Mouse (Mus musculus) liver, adult 2 months (tissue): ENCODE data around the gene Krtap6-5. TPM values are rescaled to one million over a fixed set of nuclear protein-coding genes. Genes with fewer than 3 reads are reported as not detected.

ENCODE experiments used
- DNase-seq: peaks from one replicate; pipeline ENCODE4 v3.0.0-alpha.2; 2011; ENCODE audit warnings: low read depth, low spot score; ENCODE audit errors: extremely low read depth
- H3K27ac ChIP-seq: fragments of 200-500 bp; replicated peaks from 2 replicates; pipeline ENCODE4 v1.5.1; 2012; ENCODE audit warnings: low read depth, mild to moderate bottlenecking, control low read depth, inconsistent platforms, low read length; ENCODE audit not compliant: insufficient read depth
- H3K27me3 ChIP-seq: fragments of 200-500 bp; 2 replicates; pipeline ENCODE4 v1.6.1; 2012; ENCODE audit warnings: mild to moderate bottlenecking, moderate library complexity, low read length, inconsistent platforms; ENCODE audit not compliant: control insufficient read depth, insufficient read depth
- H3K36me3 ChIP-seq: fragments of 200-500 bp; 2 replicates; pipeline ENCODE4 v1.6.1; 2012; ENCODE audit warnings: low read length, inconsistent platforms; ENCODE audit not compliant: control insufficient read depth, insufficient read depth
- H3K4me1 ChIP-seq: fragments of 200-500 bp; 2 replicates; pipeline ENCODE4 v1.6.1; 2011; ENCODE audit warnings: low read length; ENCODE audit not compliant: control insufficient read depth, insufficient read depth
- H3K4me3 ChIP-seq: fragments of 200-500 bp; 2 replicates; pipeline ENCODE4 v1.5.1; 2011; ENCODE audit warnings: low read depth, mild to moderate bottlenecking, control low read depth, low read length, moderate library complexity; ENCODE audit not compliant: insufficient read depth
- H3K79me2 ChIP-seq: fragments of 200-500 bp; 2 replicates; pipeline ENCODE4 v1.6.1; 2012; ENCODE audit warnings: inconsistent platforms, mild to moderate bottlenecking, low read length, moderate library complexity; ENCODE audit not compliant: control insufficient read depth, insufficient read depth
- H3K9ac ChIP-seq: fragments of 200-500 bp; 2 replicates; pipeline ENCODE4 v1.6.1; 2012; ENCODE audit warnings: low read depth, mild to moderate bottlenecking, control low read depth, inconsistent platforms, low read length
- CTCF ChIP-seq: fragments of 200-500 bp; IDR thresholded peaks from 2 replicates; pipeline ENCODE4 v1.5.1; 2011; ENCODE audit warnings: low read depth, low read length, control low read depth
- POLR2A ChIP-seq: fragments of 200-500 bp; IDR thresholded peaks from 2 replicates; pipeline ENCODE4 v1.6.1; 2011; ENCODE audit warnings: low read length, control low read depth; ENCODE audit not compliant: insufficient read depth; ENCODE audit errors: extremely low read depth
- WGBS: fragments of 180-500 bp; shearing (Covaris S2); methylation state at CpG from one replicate; pipeline ENCODE4 v1.1.7; 2018; 5-methylcytosine and 5-hydroxymethylcytosine counted together
- polyA plus RNA-seq: library from polyadenylated mRNA; depleted of rRNA; stranded (reverse); fragments of >200 nt; gene quantifications from 2 replicates; pipeline ENCODE4 v1.2.3, GENCODE M21; 2012; rRNA removed
- total RNA-seq: library from RNA; depleted of rRNA; stranded (reverse); fragments of >200 nt; gene quantifications from 2 replicates; pipeline ENCODE4 v1.2.3, GENCODE M21; 2014; rRNA removed

Gene Krtap6-5
- total and polyA plus RNA-seq, 2 experiments = not detected

GRCm38 (mm10) chr16:89013973-89014372 is 33.7 kb downstream of the Krtap6-5 start:
- no peaks in the 10 kb centered on the region for H3K4me1 ChIP-seq
- no peak overlapping the region for H3K27ac ChIP-seq
- no peak overlapping the region for H3K4me3 ChIP-seq
- no peak for TF ChIP-seq POLR2A
- no peak for TF ChIP-seq CTCF
- DNase-seq = no peak
- no peaks in the 10 kb centered on the region for H3K79me2 ChIP-seq
- H3K36me3 ChIP-seq = no peaks in the 10 kb centered on the region
- no peak overlapping the region for H3K9ac ChIP-seq
- 92% methylated on average over 3 of the region's 3 CpGs for WGBS
- H3K27me3 ChIP-seq = no peaks in the 10 kb centered on the region

GRCm38 (mm10) chr16:89010659-89011058 is 37.0 kb downstream of the Krtap6-5 start, which contains the start of gene Krtap22-2:
Gene Krtap22-2, minus strand, starts transcription at chr16:89010759.
- Histone ChIP-seq H3K9ac (no peak within 1 kb of the TSS), H3K79me2 (no peaks in the 10 kb centered on the region), H3K27me3 (no peaks in the 10 kb centered on the region), H3K4me1 (no peaks in the 10 kb centered on the region), H3K4me3 (no peak within 1 kb of the TSS), H3K27ac (no peak within 1 kb of the TSS), H3K36me3 (no peaks in the 10 kb centered on the region)
- TF ChIP-seq CTCF (no peak), POLR2A (no peak)
- DNase-seq = no peak
- WGBS = 74% methylated on average over 5 of the region's 5 CpGs

Other genes starting within 250 kb of the Krtap6-5 start
- gene Gm20741, start 235.7 kb downstream of the Krtap6-5 start, total RNA-seq = not detected in 2 replicates
- not detected in 2 replicates for gene Gm20741, start 235.7 kb downstream of the Krtap6-5 start, polyA plus RNA-seq
- not detected in 2 replicates for gene Krtap15, start 227.7 kb downstream of the Krtap6-5 start, total RNA-seq
- not detected in 2 replicates for gene Krtap15, start 227.7 kb downstream of the Krtap6-5 start, polyA plus RNA-seq
- not detected in 2 replicates for gene Krtap14, start 221.7 kb downstream of the Krtap6-5 start, total RNA-seq
- gene Krtap14, start 221.7 kb downstream of the Krtap6-5 start, polyA plus RNA-seq = not detected in 2 replicates
- not detected in 2 replicates for gene Krtap19-1, start 178.5 kb downstream of the Krtap6-5 start, total RNA-seq
- not detected in 2 replicates for gene Krtap19-1, start 178.5 kb downstream of the Krtap6-5 start, polyA plus RNA-seq
- not detected in 2 replicates for gene Krtap19-2, start 173.6 kb downstream of the Krtap6-5 start, total RNA-seq
- gene Krtap19-2, start 173.6 kb downstream of the Krtap6-5 start, polyA plus RNA-seq = not detected in 2 replicates
- not detected in 2 replicates for gene Krtap19-3, start 169.8 kb downstream of the Krtap6-5 start, total RNA-seq
- not detected in 2 replicates for gene Krtap19-3, start 169.8 kb downstream of the Krtap6-5 start, polyA plus RNA-seq
- gene Krtap19-4, start 162.8 kb downstream of the Krtap6-5 start, total RNA-seq = not detected in 2 replicates
- not detected in 2 replicates for gene Krtap19-4, start 162.8 kb downstream of the Krtap6-5 start, polyA plus RNA-seq
- not detected in 2 replicates for gene Krtap19-5, start 151.4 kb downstream of the Krtap6-5 start, total RNA-seq
- gene Krtap19-5, start 151.4 kb downstream of the Krtap6-5 start, polyA plus RNA-seq = not detected in 2 replicates
- gene Krtap19-9b, start 115.6 kb downstream of the Krtap6-5 start, total RNA-seq = not detected in 2 replicates
- gene Krtap19-9b, start 115.6 kb downstream of the Krtap6-5 start, polyA plus RNA-seq = not detected in 2 replicates
- gene Krtap16-3, start 85.0 kb downstream of the Krtap6-5 start, total RNA-seq = not detected in 2 replicates
- not detected in 2 replicates for gene Krtap16-3, start 85.0 kb downstream of the Krtap6-5 start, polyA plus RNA-seq
- gene Krtap22-2, start 37.1 kb downstream of the Krtap6-5 start, total RNA-seq = not detected in 2 replicates
- gene Krtap22-2, start 37.1 kb downstream of the Krtap6-5 start, polyA plus RNA-seq = not detected in 2 replicates
- gene Gm10229, start 32.6 kb downstream of the Krtap6-5 start, total RNA-seq = not detected in 2 replicates
- not detected in 2 replicates for gene Gm10229, start 32.6 kb downstream of the Krtap6-5 start, polyA plus RNA-seq
- not detected in 2 replicates for gene Krtap6-1, start 16.2 kb downstream of the Krtap6-5 start, total RNA-seq
- not detected in 2 replicates for gene Krtap6-1, start 16.2 kb downstream of the Krtap6-5 start, polyA plus RNA-seq
- not detected in 2 replicates for gene Gm10228, start 6.4 kb downstream of the Krtap6-5 start, total RNA-seq
- not detected in 2 replicates for gene Gm10228, start 6.4 kb downstream of the Krtap6-5 start, polyA plus RNA-seq
- gene 1110025L11Rik, start 16.1 kb upstream of the Krtap6-5 start, total RNA-seq = not detected in 2 replicates
- gene 1110025L11Rik, start 16.1 kb upstream of the Krtap6-5 start, polyA plus RNA-seq = not detected in 2 replicates
- not detected in 2 replicates for gene Krtap6-3, start 36.1 kb upstream of the Krtap6-5 start, total RNA-seq
- gene Krtap6-3, start 36.1 kb upstream of the Krtap6-5 start, polyA plus RNA-seq = not detected in 2 replicates
- not detected in 2 replicates for gene Gm6358, start 93.0 kb upstream of the Krtap6-5 start, total RNA-seq
- not detected in 2 replicates for gene Gm6358, start 93.0 kb upstream of the Krtap6-5 start, polyA plus RNA-seq
- not detected in 2 replicates for gene Gm10061, start 103.2 kb upstream of the Krtap6-5 start, total RNA-seq
- gene Gm10061, start 103.2 kb upstream of the Krtap6-5 start, polyA plus RNA-seq = not detected in 2 replicates
- gene Gm9789, start 110.1 kb upstream of the Krtap6-5 start, total RNA-seq = not detected in 2 replicates
- gene Gm9789, start 110.1 kb upstream of the Krtap6-5 start, polyA plus RNA-seq = not detected in 2 replicates
- gene Gm7735, start 121.6 kb upstream of the Krtap6-5 start, total RNA-seq = not detected in 2 replicates
- not detected in 2 replicates for gene Gm7735, start 121.6 kb upstream of the Krtap6-5 start, polyA plus RNA-seq
- not detected in 2 replicates for gene 1110057P08Rik, start 126.9 kb upstream of the Krtap6-5 start, total RNA-seq
- gene 1110057P08Rik, start 126.9 kb upstream of the Krtap6-5 start, polyA plus RNA-seq = not detected in 2 replicates
- gene Krtap20-2, start 158.0 kb upstream of the Krtap6-5 start, total RNA-seq = not detected in 2 replicates
- gene Krtap20-2, start 158.0 kb upstream of the Krtap6-5 start, polyA plus RNA-seq = not detected in 2 replicates